Mouse (Mus musculus): ENCODE data around the gene Nudt8.

The Nudt8 gene

GRCm38 (mm10) chr19:4046866-4047254 lies 46.5 kb downstream of the Nudt8 start:
- CTCF ChIA-PET: interaction anchor here (0.6 to 2.4 kb wide), 2 partner anchors 28 to 200 kb away, joined by 3 to 11 read pairs; no protein-coding TSS in a partner anchor

- CTCF ChIA-PET: interaction anchor here (1.0 to 2.4 kb wide), 3 partner anchors 9 to 48 kb away, joined by 4 to 11 read pairs (median 5); partner anchors contain the start of genes Gm49405 and Nudt8
Observed at GRCm38 (mm10) chr19:4047859-4048258, 47.5 kb downstream of the Nudt8 start.

GRCm38 (mm10) chr19:4049069-4049468 lies 48.7 kb downstream of the Nudt8 start:
- CTCF ChIA-PET: interaction anchor here (0.6 to 2.4 kb wide), 4 partner anchors 30 to 558 kb away, joined by 3 to 11 read pairs (median 5); no protein-coding TSS in a partner anchor

- CTCF ChIA-PET: no interaction called here
Observed at GRCm38 (mm10) chr19:4051016-4051415, 50.6 kb downstream of the Nudt8 start.
